Mouse (Mus musculus) midbrain, embryonic 15.5 days (tissue): ENCODE data around the gene Olfr1177-ps. TPM values are rescaled to one million over a fixed set of nuclear protein-coding genes. Genes with fewer than 3 reads are reported as not detected.

ENCODE experiments used
- ATAC-seq: fragments of 200-750 bp; cut with Nextera tagmentation; replicated peaks from 2 replicates; pipeline ENCODE4 v1.8.0; 2017; ENCODE audit warnings: moderate TSS enrichment
- H3K27ac ChIP-seq: fragments of 300-500 bp; sonication (generic); 2 replicates; pipeline ENCODE4 v1.5.1; 2015; ENCODE audit warnings: mild to moderate bottlenecking, inconsistent platforms
- H3K27me3 ChIP-seq: fragments of 300-500 bp; sonication (generic); replicated peaks from 2 replicates; pipeline ENCODE4 v1.6.1; 2015; ENCODE audit warnings: inconsistent platforms
- H3K36me3 ChIP-seq: fragments of 300-500 bp; sonication (generic); replicated peaks from 2 replicates; pipeline ENCODE4 v1.6.1; 2015; ENCODE audit warnings: inconsistent platforms
- H3K4me1 ChIP-seq: fragments of 300-500 bp; sonication (generic); 2 replicates; pipeline ENCODE4 v1.6.1; 2015; ENCODE audit warnings: inconsistent platforms
- H3K4me2 ChIP-seq: fragments of 300-500 bp; sonication (generic); 2 replicates; pipeline ENCODE4 v1.6.1; 2015; ENCODE audit warnings: inconsistent platforms, mild to moderate bottlenecking, moderate library complexity
- H3K4me3 ChIP-seq: fragments of 300-500 bp; sonication (generic); 2 replicates; pipeline ENCODE4 v1.5.1; 2015; ENCODE audit warnings: mild to moderate bottlenecking, inconsistent platforms
- H3K9ac ChIP-seq: fragments of 300-500 bp; sonication (generic); 2 replicates; pipeline ENCODE4 v1.6.1; 2015; ENCODE audit warnings: mild to moderate bottlenecking, inconsistent platforms
- H3K9me3 ChIP-seq: fragments of 300-500 bp; sonication (generic); 2 replicates; pipeline ENCODE4 v1.6.1; 2016; ENCODE audit warnings: inconsistent platforms
- WGBS: fragments of 180-500 bp; shearing (Covaris S2); methylation state at CpG from one replicate; pipeline ENCODE4 v1.1.7; 2015; ENCODE audit warnings: mixed read lengths; 5-methylcytosine and 5-hydroxymethylcytosine counted together
- polyA plus RNA-seq: library from polyadenylated mRNA; unstranded; fragments of >200 nt; fragmentation: Nextera tagmentation; extraction: Ambion mirVana; gene quantifications from 2 replicates; pipeline ENCODE4 v1.2.1, GENCODE M21; 2015

Olfr1177-ps gene
- polyA plus RNA-seq = not detected in 2 replicates

DNA sequence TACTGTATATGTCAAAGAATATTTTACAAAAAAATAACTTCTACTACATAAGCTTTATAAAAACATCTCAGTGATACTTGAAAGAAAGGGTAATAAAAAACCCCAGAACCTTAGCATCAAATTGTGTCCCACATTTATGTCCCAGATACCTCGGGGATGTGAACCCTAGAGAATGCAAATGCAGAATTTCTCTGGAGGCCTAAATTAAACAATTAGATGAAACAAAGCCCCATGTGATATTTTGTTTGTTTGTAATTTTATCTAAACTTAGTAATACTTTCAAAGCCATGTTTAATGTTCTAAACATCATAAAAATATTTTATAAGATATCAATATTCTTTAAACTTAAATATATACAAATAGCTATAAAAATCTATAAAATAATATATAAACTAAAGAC is at the start of gene Olfr1177-ps:
Gene Olfr1177-ps, minus strand, starts transcription at position 101 of the 400 bp plus-strand sequence.
- H3K36me3 ChIP-seq = no peaks in the 10 kb centered on the region
- no peak within 1 kb of the TSS for H3K9ac ChIP-seq
- WGBS = 89% methylated on average over 1 of the region's 1 CpGs
- H3K4me1 ChIP-seq = no peaks in the 10 kb centered on the region
- no peaks in the 10 kb centered on the region for H3K9me3 ChIP-seq
- no peak within 1 kb of the TSS for H3K4me3 ChIP-seq
- ATAC-seq = no peak
- H3K27me3 ChIP-seq = no peaks in the 10 kb centered on the region
- H3K4me2 ChIP-seq = no peak within 1 kb of the TSS
- no peak within 1 kb of the TSS for H3K27ac ChIP-seq

DNA sequence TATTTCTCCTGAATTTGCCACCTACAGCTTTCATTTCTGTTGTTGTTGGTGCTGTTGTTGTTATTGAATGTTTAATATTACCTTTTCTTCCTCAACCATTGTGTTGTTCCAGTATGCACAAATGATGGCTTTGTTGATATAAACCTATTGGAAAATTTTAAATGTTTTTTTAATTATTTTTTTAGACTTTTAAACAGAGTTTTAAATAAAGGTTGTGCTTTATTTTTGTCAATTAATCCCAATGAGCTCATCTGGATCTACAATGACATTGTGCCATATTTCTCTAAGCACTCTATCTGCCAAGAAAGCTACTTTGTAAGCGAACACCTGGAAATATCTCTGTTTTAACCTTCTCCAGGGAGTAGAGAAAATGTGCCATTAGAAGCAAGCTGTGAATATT is 40.5 kb upstream of the Olfr1177-ps start, which contains the start of gene Olfr1178:
Gene Olfr1178, plus strand, starts transcription at position 301 of the 400 bp plus-strand sequence.
- no peak within 1 kb of the TSS for H3K4me2 ChIP-seq
- no peak within 1 kb of the TSS for H3K27ac ChIP-seq
- no peak within 1 kb of the TSS for H3K9ac ChIP-seq
- no peak for ATAC-seq
- H3K9me3 ChIP-seq = no peaks in the 10 kb centered on the region
- 92% methylated on average over 1 of the region's 1 CpGs for WGBS
- H3K4me3 ChIP-seq = no peak within 1 kb of the TSS
- no peaks in the 10 kb centered on the region for H3K36me3 ChIP-seq
- no peaks in the 10 kb centered on the region for H3K4me1 ChIP-seq
- H3K27me3 ChIP-seq = no peaks in the 10 kb centered on the region

DNA sequence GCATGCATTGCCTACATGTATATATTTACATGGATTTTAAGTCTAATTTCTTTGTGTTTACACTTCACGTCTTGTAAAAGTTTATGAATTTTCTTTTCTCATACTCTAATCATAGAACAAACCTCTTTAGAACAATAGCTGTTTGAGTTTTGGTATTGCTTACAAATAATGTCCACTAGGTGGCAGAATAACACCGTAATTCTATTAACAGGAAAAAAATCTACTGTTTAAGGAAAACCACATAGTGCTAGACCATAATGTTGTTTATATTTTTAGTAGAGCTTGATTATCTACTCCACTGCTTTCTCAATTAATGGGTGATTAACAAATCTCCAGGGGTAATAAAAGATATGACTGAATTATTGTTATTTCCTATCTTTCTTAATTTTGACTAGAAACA is 10.0 kb upstream of the Olfr1177-ps start:
- Histone ChIP-seq H3K4me3 (no peak overlapping the region), H3K36me3 (no peaks in the 10 kb centered on the region), H3K4me1 (no peaks in the 10 kb centered on the region), H3K4me2 (no peak overlapping the region), H3K9ac (no peak overlapping the region), H3K27ac (no peak overlapping the region), H3K9me3 (no peaks in the 10 kb centered on the region), H3K27me3 (no peaks in the 10 kb centered on the region)
- ATAC-seq = peak; percentile 85
- 2% methylated on average over 2 of the region's 2 CpGs for whole genome bisulfite sequencing

DNA sequence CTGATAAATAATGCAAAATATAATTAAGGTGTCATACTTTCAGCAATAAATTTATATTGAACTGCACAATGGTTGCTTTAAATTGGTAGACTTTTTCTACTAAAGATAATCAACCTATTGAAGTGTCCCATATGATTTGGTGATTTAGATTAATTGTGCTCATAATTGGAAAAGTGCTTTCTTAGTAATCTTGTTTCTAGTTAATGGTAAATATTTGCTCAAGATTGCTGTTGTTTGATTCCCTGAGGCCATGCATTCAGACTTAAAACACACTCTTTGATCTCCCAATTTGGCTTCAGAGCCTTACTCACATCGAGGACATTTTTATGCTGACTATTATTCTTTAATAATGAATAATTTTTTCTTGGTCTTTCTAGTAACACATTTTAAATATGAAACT is 9.9 kb downstream of the Olfr1177-ps start, which contains the start of gene Olfr1176:
Gene Olfr1176, plus strand, starts transcription at position 301 of the 400 bp plus-strand sequence.
- ATAC-seq = no peak
- H3K36me3 ChIP-seq = no peaks in the 10 kb centered on the region
- H3K4me2 ChIP-seq = no peak within 1 kb of the TSS
- no peaks in the 10 kb centered on the region for H3K4me1 ChIP-seq
- no peaks in the 10 kb centered on the region for H3K27me3 ChIP-seq
- no peak within 1 kb of the TSS for H3K9ac ChIP-seq
- no peak within 1 kb of the TSS for H3K4me3 ChIP-seq
- no peak within 1 kb of the TSS for H3K27ac ChIP-seq
- no peaks in the 10 kb centered on the region for H3K9me3 ChIP-seq
- 69% methylated on average over 1 of the region's 1 CpGs for WGBS

DNA sequence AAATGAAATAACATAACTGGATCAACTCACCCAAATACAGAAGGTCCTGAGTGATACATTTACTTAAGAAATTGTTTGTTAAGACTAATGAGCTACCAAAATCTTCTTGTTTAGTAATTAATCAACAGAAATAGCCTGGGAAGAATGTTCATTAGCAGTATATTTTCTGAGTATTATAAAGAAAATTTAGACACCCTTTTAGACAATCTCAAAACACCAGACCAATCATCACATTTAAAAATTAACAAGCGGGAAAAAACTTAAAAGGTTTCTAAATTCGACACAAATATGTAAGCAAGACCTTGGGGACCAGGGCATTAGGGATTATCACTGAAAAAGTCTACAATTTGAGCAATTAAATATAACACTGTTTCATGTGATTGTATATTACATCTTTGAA is 19.2 kb downstream of the Olfr1177-ps start, which contains the start of gene Olfr1175-ps:
Gene Olfr1175-ps, minus strand, starts transcription at position 101 of the 400 bp plus-strand sequence.
- Histone ChIP-seq H3K27me3 (no peaks in the 10 kb centered on the region), H3K4me3 (no peak within 1 kb of the TSS), H3K4me1 (no peaks in the 10 kb centered on the region), H3K36me3 (no peaks in the 10 kb centered on the region), H3K9me3 (no peaks in the 10 kb centered on the region), H3K9ac (no peak within 1 kb of the TSS), H3K4me2 (no peak within 1 kb of the TSS), H3K27ac (no peak within 1 kb of the TSS)
- WGBS = 90% methylated on average over 2 of the region's 2 CpGs
- ATAC-seq = no peak

DNA sequence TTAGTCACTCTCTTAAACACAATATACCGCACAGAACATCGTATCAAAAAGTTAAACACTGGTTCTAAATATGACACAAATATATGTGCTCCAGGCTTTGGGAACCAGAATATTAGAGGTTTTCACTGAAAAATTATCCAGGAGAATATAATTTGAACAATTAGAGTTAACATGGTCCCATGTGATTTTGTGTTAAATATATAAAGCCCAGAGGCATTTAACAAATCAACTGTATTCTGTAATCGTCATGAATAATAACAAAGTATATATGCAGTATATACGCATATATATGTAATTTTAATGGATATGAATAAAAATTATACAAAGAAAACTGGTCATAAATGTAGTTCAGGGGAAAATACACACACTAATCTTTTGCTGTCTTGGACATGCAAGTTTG is 31.3 kb downstream of the Olfr1177-ps start, which contains the start of gene Olfr1174-ps:
Gene Olfr1174-ps, minus strand, starts transcription at position 101 of the 400 bp plus-strand sequence.
- H3K9ac ChIP-seq = no peak within 1 kb of the TSS
- H3K36me3 ChIP-seq = no peaks in the 10 kb centered on the region
- no peak within 1 kb of the TSS for H3K27ac ChIP-seq
- H3K4me2 ChIP-seq = no peak within 1 kb of the TSS
- H3K27me3 ChIP-seq = no peaks in the 10 kb centered on the region
- H3K4me3 ChIP-seq = no peak within 1 kb of the TSS
- no peaks in the 10 kb centered on the region for H3K4me1 ChIP-seq
- ATAC-seq = no peak
- WGBS = 89% methylated on average over 4 of the region's 4 CpGs
- H3K9me3 ChIP-seq = no peaks in the 10 kb centered on the region

Other genes with a start within 250 kb of the Olfr1177-ps start
- gene Olfr1166, start 218.2 kb downstream of the Olfr1177-ps start, polyA plus RNA-seq = not detected in 2 replicates
- not detected in 2 replicates for gene Olfr1167, start 191.3 kb downstream of the Olfr1177-ps start, polyA plus RNA-seq
- not detected in 2 replicates for gene Olfr1168, start 164.6 kb downstream of the Olfr1177-ps start, polyA plus RNA-seq
- not detected in 2 replicates for gene Olfr1170, start 118.2 kb downstream of the Olfr1177-ps start, polyA plus RNA-seq
- gene Olfr1173, start 66.6 kb downstream of the Olfr1177-ps start, polyA plus RNA-seq = not detected in 2 replicates
- gene Olfr1174-ps, start 31.4 kb downstream of the Olfr1177-ps start, polyA plus RNA-seq = not detected in 2 replicates
- gene Olfr1175-ps, start 19.3 kb downstream of the Olfr1177-ps start, polyA plus RNA-seq = not detected in 2 replicates
- gene Olfr1176, start 9.8 kb downstream of the Olfr1177-ps start, polyA plus RNA-seq = not detected in 2 replicates
- not detected in 2 replicates for gene Olfr1178, start 40.6 kb upstream of the Olfr1177-ps start, polyA plus RNA-seq
- gene Olfr1179, start 60.0 kb upstream of the Olfr1177-ps start, polyA plus RNA-seq = not detected in 2 replicates
- gene Olfr1180, start 72.7 kb upstream of the Olfr1177-ps start, polyA plus RNA-seq = not detected in 2 replicates
- not detected in 2 replicates for gene Olfr1181, start 79.7 kb upstream of the Olfr1177-ps start, polyA plus RNA-seq
- gene Gm13757, start 102.6 kb upstream of the Olfr1177-ps start, polyA plus RNA-seq = not detected in 2 replicates
- not detected in 2 replicates for gene Olfr1183, start 108.4 kb upstream of the Olfr1177-ps start, polyA plus RNA-seq
- not detected in 2 replicates for gene Olfr1184, start 137.1 kb upstream of the Olfr1177-ps start, polyA plus RNA-seq
- gene Olfr1185-ps1, start 146.8 kb upstream of the Olfr1177-ps start, polyA plus RNA-seq = not detected in 2 replicates
- gene Olfr1186, start 172.1 kb upstream of the Olfr1177-ps start, polyA plus RNA-seq = not detected in 2 replicates
- not detected in 2 replicates for gene Olfr1188, start 210.4 kb upstream of the Olfr1177-ps start, polyA plus RNA-seq
- not detected in 2 replicates for gene Olfr1189, start 240.0 kb upstream of the Olfr1177-ps start, polyA plus RNA-seq